Mouse (Mus musculus): ENCODE data around the gene Zfp37.

- no peak for TF ChIP-seq POLR2A (IDR thresholded peaks at IDR 0.05; ENCODE audit: borderline replicate concordance, insufficient read depth, low read length)
- no peak for TF ChIP-seq CTCF (IDR thresholded peaks at IDR 0.05; ENCODE audit: borderline replicate concordance, insufficient read depth, low read depth, low read length)
These were observed 17.5 kb upstream of the Zfp37 start for GRCm38 (mm10) chr4:62248328-62248727.

All from cerebellum, adult 2 months (tissue).